Mouse (Mus musculus) cortical plate, adult 2 months (tissue): ENCODE data around the gene Smn1.

Source experiments
- CTCF ChIP-seq: fragments of 200-500 bp; IDR thresholded peaks from 2 replicates; pipeline ENCODE4 v1.5.1; 2011; ENCODE audit warnings: mild to moderate bottlenecking, control low read depth, low read length; ENCODE audit not compliant: insufficient read depth; ENCODE audit errors: extremely low read depth
- POLR2A ChIP-seq: fragments of 200-500 bp; IDR thresholded peaks from 2 replicates; pipeline ENCODE4 v1.6.1; 2011; ENCODE audit warnings: mild to moderate bottlenecking, low read length, control low read depth; ENCODE audit not compliant: insufficient read depth; ENCODE audit errors: extremely low read depth

- TF ChIP-seq CTCF (no peak), POLR2A (no peak)
Measured at GRCm38 (mm10) chr13:100125258-100125643, 599 bp downstream of the Smn1 start.
